Mouse (Mus musculus): ENCODE measurements around the gene Kbtbd12.

Kbtbd12 gene

DNA sequence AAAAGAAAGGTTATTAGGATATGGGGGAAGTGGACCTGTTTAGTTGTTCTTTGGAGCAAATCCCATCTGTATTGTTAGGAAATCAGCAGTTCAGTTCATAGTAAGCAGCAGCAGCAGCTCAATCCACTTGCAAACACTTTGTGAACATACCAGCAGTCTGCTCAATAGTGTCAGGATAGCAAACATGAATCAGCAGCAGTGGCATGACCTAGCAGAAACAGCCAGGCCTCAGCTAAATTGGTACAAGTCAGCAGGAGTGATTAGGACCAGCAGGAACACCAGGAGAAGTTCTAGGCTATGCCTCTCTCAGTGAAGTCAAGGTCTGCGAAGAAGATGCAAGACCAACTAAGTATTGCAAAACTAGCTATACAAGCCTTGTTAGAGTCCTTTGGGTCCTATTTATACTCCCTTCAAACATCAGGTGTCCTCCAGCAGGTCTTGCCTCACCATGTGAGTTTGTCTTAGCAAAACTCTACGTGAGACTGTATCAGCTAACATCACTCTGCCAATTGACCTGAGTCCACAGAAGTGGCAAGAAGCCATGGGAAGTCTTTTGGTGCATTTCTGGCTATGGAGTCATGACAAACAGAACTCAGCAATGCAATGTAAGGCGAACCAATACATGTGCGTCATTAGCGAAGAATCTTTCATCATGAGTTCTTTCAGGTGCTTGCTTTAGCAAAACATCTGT, at the start of gene Kbtbd12:
Gene Kbtbd12 (minus strand): TSS at position 340 of the 691 bp plus-strand sequence.
- DNase-seq (ENCODE audit: low read depth, low spot score), result no peak

DNA sequence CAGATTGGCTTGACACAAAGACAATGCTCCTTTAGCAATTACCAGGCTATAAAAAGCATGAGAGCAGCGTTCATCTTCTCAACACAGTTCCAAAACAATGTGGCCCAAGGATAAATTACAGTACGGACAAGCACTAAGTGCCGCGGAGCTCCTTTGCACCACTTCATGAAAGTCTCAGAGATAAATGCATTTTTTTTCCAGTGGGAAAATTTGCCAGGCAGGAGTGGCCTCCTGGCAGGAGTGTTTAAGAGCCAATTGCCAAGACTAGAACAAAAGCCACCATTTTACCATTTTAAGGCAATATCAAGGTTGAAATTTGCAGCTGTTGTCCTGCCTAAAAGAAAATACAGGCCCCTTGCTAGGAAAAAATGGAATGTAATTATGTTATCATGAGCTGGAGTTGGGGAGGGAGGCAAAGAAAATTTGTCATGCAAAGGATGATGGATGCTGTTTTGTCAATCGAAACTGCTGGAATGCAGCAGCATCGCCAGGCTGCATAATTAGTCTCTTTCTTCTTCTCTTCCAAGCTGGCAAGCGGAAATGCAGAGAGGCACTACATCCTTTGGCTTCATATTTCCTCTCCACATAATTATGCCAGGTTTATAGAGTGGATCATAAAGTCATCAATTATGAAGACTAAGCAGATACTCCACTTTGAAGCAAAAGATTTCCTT, 45.8 kb upstream of the Kbtbd12 start:
- DNase-seq (ENCODE audit: low read depth, low spot score), result no peak

DNA sequence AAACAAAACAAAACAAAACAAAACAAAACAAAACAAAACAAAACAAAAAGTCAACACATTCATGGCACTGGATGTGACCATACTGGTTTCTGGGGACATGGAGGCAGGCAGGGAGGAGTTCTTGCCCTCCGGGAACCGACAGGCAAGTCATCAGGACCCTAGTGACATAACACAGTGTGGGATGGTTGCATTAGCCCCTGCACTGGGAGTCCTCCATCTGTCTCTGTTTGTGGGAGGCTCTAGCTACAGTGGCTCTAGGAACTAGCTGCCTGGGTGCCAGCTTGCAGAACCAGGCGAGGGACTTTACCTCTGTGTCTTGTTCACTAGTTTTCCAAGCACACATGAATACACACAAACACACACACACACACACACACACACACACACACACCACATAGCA, 43.3 kb upstream of the Kbtbd12 start:
- no peak for DNase-seq (ENCODE audit: low read depth, low spot score)

DNA sequence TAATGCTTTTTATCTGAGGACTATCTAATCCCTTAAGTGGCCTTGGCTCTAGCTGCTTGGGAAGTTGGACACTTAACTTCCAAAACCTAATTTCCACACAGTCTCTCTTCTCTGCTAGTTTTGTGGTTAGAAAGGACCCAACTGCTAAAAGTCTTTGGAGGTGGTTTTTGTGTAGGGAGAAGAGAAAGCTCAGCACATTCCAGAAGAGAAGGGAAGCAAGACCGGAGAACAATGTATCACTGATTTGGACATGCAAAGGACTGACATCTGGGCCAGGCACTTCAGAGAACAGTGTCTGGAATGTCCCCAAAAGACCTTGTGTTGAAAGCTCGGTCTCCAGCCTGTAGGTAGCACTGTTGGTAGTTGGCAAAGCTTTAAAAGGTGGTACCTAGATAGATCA, 40.0 kb upstream of the Kbtbd12 start:
- no peak for DNase-seq (ENCODE audit: low read depth, low spot score)

DNA sequence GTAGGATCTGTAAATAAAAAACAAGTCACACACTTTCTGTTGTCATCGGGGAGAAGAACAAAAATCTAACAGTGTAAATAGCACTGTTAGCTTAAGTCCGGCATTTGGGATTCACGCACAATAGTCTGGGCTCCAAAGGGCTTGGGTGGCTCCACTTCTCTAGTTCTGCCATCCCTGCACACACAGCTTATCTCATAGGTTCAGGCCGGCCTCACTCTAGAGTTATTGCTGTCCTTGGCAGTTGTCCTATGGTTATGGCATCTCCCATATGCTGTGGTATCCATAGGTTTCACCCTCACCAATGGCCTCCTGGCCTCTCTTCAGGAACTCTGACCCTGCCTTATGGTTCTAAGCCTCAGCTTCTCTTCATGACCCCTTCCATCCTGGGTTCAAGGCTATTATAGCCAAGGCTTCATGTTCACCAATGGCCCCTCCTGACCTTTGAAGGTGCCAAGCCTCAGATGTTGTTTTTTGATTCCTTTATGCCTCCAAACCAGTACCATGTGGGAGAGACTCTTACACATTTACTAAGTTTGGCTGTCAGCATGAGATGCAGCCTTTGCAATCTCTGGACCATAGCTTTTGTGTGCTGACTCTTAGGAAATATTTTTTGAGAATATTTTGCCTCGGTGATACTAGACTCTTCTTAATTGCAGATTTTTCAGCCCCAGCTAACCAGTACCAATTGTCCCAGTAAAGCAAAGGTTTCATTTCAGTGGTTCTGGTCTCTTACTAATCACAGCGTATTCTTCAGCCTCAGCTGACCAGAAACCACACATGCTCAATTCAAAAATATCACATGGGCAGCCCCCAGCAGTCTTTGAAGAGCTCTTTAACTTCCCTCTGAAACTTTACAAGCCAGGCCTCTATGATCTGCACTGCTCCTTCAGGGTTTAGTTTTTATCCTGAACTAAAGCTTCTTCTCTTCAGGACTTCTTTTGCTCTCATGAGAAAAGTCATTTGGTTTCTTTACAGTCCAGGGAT, 39.3 kb upstream of the Kbtbd12 start:
- no peak for DNase-seq (ENCODE audit: low read depth, low spot score)

DNA sequence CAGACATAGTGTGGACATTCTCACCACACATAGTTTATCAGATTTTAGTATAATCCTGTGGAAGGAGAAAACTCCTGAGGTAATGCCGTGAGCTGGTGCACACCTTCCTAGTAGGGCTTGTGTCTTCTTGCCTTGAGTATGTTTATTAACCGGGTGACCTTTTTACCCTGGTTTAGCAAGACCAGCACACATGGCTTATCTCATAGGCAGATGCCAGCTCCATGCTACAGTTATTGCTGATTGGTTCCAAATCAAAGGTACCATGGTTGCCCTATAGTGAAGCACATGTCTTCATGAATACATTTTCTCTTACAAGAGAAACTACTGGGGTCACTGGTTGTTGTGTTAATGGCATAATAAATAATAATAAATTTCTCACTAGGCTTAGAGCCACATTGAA, 38.1 kb upstream of the Kbtbd12 start:
- no peak for DNase-seq (ENCODE audit: low read depth, low spot score)

DNA sequence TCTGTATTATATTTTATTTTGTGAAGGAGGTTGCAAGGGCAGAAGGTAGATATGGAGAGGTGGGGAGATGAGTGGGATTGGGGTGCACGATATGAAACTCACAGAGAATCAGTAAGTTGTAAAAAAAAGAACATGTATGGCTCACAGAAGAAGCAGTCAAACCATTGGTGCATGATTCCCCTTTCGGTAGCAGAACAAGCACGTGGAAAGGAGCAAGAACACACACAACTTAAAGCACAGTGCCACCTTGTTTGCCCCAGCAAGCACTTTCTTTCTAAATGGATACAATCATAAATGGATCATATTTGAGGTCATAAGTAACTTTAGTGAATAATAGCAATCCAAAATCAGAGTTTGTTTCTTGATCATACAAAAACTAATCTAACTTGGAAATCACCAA, 24.5 kb upstream of the Kbtbd12 start:
- no peak for DNase-seq (ENCODE audit: low read depth, low spot score)

DNA sequence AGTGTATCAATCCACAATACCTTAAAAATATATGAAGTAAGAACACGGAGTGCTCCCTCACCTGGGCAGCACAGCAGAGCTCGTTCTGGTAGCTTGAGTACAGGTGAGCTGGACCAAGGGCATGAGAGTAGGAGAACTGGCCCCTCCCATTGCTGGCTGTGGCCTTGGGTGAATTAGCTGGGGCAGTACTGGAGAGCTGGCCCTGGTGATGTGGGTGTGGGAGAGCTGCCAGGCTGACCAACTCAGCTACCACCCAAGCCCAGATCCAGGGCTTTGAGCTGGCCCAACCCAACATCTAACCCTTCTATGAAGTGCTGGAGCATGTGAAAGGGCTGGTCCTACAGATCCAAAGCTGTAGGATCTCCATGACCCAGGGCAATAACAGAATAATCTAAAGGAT, 23.9 kb upstream of the Kbtbd12 start:
- no peak for DNase-seq (ENCODE audit: low read depth, low spot score)

DNA sequence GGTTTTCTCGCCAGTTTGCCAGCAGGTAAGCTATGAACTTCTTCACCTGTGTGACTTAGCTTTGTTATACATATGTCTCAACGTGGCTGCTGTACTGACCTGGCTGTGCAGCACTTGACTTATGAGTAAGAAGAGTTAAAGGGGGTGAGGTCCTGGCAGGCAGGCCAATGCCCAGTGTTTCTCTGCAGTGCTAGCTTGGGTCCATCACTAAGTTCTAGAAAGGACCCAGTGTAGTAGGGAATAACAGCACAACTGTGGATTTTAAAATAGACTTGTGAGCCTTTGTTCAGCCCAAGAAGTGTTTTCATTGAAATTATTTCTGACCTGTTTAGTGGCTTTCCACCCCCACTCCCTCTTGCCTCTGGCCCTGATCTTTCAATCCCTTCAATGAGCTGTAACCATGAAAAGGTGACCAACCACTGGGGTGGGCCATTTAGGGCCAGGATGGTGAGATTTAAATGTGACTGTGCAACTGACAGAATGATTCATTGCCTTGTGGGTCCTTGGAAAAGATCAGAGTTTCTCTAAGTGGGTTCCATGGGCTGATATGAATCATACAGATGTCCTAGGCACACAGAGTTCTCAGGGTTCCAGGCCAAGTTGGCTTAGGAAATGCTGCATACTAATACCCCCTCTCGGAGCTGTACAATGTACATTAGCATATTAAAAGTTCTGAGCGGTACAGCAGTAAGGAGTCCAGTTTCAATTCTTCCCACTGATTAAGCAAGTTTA, 10.0 kb upstream of the Kbtbd12 start:
- DNase-seq (ENCODE audit: low read depth, low spot score), result no peak

DNA sequence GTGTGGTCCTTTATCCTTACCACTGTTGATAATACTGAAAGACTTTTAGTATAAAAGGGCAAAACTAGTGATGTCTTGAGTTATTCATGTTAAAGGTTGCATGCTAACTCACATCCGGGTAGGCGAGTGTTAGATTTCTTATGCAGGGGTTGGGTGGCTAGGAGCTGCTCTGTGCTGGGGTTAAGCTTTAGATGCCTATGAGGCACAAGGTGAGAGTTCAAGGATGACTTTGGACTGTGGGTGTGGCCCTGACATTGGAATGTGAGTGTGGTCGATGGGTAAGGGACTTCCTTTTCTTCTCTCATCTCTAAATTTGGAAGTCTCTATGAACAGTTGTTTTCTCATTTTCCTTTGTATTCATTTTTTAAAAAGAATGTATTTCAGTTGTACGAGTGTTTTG, 7.0 kb upstream of the Kbtbd12 start:
- peak; percentile 65 for DNase-seq (ENCODE audit: low read depth, low spot score)

DNA sequence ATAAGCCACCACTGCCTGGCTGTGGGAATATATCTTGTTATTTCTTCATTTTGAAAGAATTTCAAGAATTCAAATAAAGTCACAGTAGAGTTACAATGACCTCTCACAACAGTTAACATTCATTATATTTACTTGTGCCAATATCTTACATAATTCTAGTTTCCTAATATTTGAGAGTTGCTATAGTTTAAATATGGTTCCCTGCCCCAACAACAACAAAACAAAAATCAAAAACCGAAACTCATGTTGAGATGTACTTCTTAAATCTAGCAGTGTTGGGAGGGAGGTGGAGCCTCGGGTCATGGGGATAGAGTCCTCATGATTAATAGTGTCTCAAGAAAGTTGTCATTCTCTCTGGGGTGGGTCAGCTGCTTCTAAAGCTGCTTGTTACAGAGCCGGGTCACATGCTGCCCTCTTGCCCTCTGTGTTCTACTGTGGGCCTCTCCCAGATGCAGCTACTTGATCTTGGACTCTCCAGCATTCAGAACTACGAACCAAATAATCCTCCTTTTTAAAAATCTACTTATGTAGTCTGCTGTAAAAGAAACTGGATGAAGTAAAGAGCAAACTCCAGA, 3.7 kb upstream of the Kbtbd12 start:
- DNase-seq (ENCODE audit: low read depth, low spot score), result no peak

DNA sequence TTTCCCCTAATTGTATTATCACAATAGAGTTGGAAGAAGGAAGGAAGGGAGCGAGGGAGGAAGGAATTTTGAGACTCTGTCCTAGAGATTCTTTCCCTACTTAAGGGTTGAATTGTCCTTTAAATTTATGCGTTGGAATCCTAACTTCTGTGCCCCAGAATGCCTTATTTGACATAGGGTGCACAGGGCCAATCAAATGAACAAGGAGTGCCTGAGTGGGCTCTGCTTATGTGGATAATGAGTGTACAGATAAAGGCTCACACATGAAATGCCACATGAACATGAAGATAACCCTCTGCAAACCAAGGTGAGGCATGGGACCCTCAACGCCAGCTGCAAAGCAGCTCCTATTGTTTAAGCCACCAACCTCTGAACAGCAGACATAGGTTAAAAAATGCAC, 2.6 kb upstream of the Kbtbd12 start:
- no peak for DNase-seq (ENCODE audit: low read depth, low spot score)

DNA sequence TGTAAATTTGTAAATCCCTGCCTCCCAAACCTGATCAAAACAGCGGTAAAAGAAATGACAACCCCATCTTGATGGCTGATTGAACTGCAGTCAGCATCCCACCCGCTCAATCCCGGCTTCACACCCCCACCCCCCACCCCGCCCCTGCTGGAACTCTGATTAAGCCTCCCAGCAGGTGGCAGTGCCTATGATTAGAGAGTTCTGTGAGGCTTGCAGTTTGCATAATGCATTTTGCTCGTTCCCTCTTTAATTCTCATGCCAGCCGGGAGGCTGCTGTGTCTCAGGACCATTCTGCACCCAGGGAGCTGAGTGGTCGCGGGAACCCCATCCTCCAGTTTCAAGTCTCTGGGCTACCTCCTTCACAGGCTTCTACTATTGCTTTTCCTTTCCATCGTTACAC, 2.2 kb upstream of the Kbtbd12 start:
- DNase-seq (ENCODE audit: low read depth, low spot score), result peak; percentile 29

DNA sequence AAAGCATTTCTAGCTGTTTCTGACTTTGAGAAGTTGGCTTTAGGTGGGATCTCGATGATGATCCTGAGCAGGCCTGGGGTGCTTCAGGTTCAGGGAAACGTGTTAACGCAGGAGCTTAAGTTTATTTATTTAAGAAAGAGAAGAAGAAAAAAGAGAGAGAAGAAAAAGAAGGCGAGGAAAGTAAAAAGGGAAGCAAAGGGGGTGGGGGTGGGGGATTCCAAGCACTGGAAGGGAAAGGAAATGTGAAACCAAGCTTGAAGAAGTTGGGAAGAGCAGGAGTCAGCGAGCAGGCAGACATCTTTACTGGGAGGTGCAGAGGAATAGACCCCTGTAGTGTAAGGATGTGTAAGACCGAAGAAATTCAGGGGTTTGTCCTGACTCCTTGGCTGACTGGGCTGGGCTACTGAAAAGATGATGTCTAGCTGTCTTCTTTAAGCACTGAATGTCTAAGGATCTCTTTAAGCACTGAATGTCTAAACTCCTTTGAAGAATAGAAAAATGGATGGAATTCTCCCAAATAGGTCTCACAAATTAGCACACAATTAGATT, 1.7 kb upstream of the Kbtbd12 start:
- no peak for DNase-seq (ENCODE audit: low read depth, low spot score)

DNA sequence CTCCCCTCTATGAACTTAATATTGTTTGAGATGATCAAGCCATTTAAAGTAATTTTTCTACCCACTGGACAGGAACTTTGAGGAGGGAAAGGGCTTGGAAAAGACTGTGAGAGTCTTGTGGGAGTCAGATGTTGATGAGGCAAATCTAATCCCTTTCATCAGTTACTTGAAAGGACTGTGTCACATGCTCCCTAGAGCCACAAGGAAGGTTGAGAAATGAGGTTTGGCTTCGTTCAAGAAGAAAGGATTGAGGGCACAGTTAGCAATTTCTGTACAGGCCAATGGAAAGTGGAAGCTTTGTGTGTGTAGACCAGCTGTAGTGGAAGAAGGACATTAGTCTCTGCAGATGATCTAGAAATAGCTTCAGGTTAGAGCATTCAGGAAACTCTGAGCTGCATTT, 1.2 kb upstream of the Kbtbd12 start:
- DNase-seq (ENCODE audit: low read depth, low spot score), result no peak

DNA sequence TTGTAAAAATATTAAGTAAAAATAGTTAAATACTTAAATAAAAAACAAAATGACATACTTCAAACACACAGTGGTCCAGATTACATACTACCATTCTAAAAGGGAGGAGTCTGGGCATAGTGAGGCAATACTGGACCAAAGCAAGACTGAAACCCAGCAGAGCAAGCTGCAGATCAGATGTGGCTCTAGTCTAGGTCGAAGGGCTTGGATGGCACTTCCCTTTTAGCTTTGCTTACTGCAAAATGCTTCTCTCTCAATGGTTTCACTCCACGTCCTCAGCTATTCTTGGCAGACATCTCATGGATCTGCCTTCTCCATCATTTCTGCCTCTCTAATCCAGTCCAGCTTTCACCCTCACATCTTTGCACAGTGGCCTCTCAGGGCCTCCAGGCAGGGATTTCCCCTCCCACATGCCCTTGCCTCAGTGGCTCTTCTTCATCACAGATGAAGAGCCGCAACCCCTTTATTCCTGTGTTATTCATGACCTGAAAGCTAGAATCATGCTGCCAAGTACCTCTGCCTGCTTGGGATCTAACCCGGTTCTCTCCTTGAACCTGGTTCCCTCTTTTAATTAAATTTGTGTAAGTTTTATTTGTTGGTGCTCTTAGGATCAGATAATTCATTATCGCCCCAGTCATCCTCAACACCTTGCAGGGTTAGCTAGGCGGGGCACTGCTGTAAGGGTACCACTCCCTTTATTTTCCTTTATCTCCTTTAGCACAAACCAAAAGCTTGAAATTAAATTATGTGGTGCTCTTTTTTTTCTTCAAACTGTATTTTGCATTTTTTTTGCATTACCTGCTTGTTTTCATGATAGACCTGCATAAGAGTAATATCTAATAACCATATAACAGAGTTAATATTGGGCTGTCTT, 1.6 kb downstream of the Kbtbd12 start:
- no peak for DNase-seq (ENCODE audit: low read depth, low spot score)

DNA sequence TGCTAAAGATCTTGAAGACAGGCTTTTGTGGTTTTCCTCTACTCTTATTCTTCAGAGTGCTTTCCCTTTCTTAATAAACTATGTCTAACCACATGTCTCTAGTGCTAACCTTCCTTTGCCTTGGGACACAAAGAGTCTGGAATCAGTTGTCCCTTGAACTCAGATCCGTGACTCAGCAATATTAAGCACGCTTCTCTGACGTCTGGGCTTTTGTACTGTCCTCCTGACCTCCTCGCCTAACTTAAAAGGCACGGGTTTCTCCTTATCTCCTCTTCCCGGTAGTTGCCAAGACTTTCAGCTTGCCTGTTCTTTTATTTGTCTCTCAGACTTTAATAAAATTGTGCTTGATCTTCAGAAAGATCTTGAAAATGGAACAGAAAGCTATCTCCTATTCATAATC, 6.5 kb downstream of the Kbtbd12 start:
- no peak for DNase-seq (ENCODE audit: low read depth, low spot score)

DNA sequence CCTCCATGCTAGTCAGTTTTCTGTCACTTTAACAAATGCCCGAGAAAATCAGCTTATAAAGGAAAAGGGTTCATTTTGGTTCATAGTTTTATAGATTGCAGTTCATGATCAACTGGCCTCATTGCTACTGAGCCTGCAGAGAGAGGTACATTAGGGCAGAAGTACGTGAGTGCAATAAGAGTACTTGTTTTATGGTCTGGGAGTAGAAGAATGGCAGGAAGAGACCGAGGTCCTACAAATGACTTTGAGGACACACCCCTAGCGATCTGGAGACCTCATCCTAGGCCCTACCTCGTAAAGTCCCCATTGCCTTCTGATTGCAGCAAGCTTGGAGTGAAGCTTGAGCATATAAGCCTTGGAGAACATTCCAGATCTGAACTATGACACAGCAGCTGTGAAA, 7.2 kb downstream of the Kbtbd12 start:
- DNase-seq (ENCODE audit: low read depth, low spot score), result no peak

DNA sequence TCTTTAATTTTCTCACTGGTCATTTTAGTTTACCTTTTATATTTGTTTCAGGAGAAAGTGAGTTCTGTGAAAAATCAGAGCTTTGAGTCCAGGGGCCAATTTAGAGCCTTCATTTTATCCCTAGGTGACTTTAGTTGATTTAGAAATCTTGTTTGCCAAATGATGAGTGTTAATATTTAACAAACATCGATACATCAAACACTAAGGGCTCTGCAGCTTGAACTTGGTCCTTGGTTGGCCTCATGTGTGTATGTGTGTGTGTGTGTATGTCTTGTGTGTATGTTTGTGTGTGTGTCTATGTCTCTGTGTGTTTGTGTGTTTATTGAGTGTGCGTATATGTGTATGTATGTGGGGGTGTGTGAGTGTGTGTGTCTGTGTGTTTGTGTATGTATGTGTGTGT, 7.9 kb downstream of the Kbtbd12 start:
- DNase-seq (ENCODE audit: low read depth, low spot score), result no peak

DNA sequence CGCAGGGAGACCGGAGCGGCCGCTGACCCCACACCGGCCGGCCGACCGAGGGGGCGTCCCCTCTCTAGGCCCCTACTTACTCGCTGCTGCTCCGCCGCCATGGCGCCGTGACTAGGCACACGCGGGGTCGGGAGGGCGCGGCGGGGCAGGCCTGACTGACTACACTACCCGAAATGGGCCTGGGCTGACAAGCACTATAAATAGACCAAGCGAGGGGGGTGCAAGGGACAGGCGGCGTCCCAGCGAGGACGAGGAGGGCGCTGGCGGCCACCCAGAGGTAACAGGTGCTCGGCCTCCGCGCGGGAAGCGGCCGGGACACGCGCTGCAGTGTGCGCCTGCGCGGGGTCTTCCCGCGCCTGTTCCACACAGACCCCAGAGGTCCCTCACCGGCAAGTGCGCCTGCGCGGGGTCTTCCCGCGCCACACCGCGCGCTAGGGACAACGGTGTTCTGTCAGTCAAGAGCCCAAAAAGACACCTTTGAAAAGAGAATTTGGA, 10.4 kb downstream of the Kbtbd12 start:
- DNase-seq (ENCODE audit: low read depth, low spot score), result peak; percentile 94
